Mouse (Mus musculus) forebrain, embryonic 15.5 days (tissue): ENCODE data around the gene Lrrc8c. TPM values are rescaled to one million over a fixed set of nuclear protein-coding genes. Genes with fewer than 3 reads are reported as not detected.

Experiments
- ATAC-seq: fragments of 200-750 bp; cut with Nextera tagmentation; replicated peaks from 2 replicates; pipeline ENCODE4 v1.8.0; 2017; ENCODE audit warnings: mild to moderate bottlenecking, moderate TSS enrichment, moderate library complexity
- H3K27ac ChIP-seq: fragments of 300-500 bp; sonication (generic); replicated peaks from 2 replicates; pipeline ENCODE4 v1.5.1; 2015; ENCODE audit warnings: mild to moderate bottlenecking, inconsistent platforms
- H3K27me3 ChIP-seq: fragments of 300-500 bp; sonication (generic); 2 replicates; pipeline ENCODE4 v1.6.1; 2015; ENCODE audit warnings: inconsistent platforms
- H3K36me3 ChIP-seq: fragments of 300-500 bp; sonication (generic); 2 replicates; pipeline ENCODE4 v1.6.1; 2015; ENCODE audit warnings: mild to moderate bottlenecking, inconsistent platforms
- H3K4me1 ChIP-seq: fragments of 300-500 bp; sonication (generic); 2 replicates; pipeline ENCODE4 v1.6.1; 2015; ENCODE audit warnings: inconsistent platforms
- H3K4me2 ChIP-seq: fragments of 300-500 bp; sonication (generic); replicated peaks from 2 replicates; pipeline ENCODE4 v1.6.1; 2015; ENCODE audit warnings: mild to moderate bottlenecking, inconsistent platforms
- H3K4me3 ChIP-seq: fragments of 300-500 bp; sonication (generic); 2 replicates; pipeline ENCODE4 v1.5.1; 2015; ENCODE audit warnings: mild to moderate bottlenecking, inconsistent platforms
- H3K9ac ChIP-seq: fragments of 300-500 bp; sonication (generic); replicated peaks from 2 replicates; pipeline ENCODE4 v1.6.1; 2015; ENCODE audit warnings: mild to moderate bottlenecking, inconsistent platforms
- H3K9me3 ChIP-seq: fragments of 300-500 bp; sonication (generic); 2 replicates; pipeline ENCODE4 v1.6.1; 2016; ENCODE audit warnings: inconsistent platforms
- WGBS: fragments of 180-500 bp; shearing (Covaris S2); methylation state at CpG from one replicate; pipeline ENCODE4 v1.1.7; 2015; ENCODE audit warnings: mixed read lengths; 5-methylcytosine and 5-hydroxymethylcytosine counted together
- polyA plus RNA-seq: library from polyadenylated mRNA; unstranded; fragments of >200 nt; fragmentation: Nextera tagmentation; extraction: Ambion mirVana; gene quantifications from 2 replicates; pipeline ENCODE4 v1.2.1, GENCODE M21; 2015

The Lrrc8c gene
- 11.4 and 12.0 TPM in 2 replicates for polyA plus RNA-seq

GRCm38 (mm10) chr5:105519096-105519975 lies at the start of gene Lrrc8c:
TSS of gene Lrrc8c (plus strand) at chr5:105519388.
- H3K4me3 ChIP-seq, result peak within 1 kb of the TSS; percentile 77
- peak; percentile 97 for ATAC-seq
- WGBS, result under 1% methylated on average over 80 of the region's 93 CpGs
- H3K27me3 ChIP-seq, result 0 out of 2 replicates have a peak, but pooled peaks cover 2% of the 10 kb centered on the region
- peak within 1 kb of the TSS; percentile 87 for H3K4me2 ChIP-seq
- H3K9ac ChIP-seq, result peak within 1 kb of the TSS; percentile 85
- no peaks in the 10 kb centered on the region for H3K36me3 ChIP-seq
- no peaks in the 10 kb centered on the region for H3K9me3 ChIP-seq
- H3K27ac ChIP-seq, result peak within 1 kb of the TSS; percentile 88
- peaks cover 23% of the 10 kb centered on the region for H3K4me1 ChIP-seq

GRCm38 (mm10) chr5:105472983-105473705 lies 46.0 kb upstream of the Lrrc8c start:
- no peaks in the 10 kb centered on the region for H3K9me3 ChIP-seq
- ATAC-seq, result no peak
- no peaks in the 10 kb centered on the region for H3K27me3 ChIP-seq
- H3K27ac ChIP-seq, result no peak overlapping the region
- H3K36me3 ChIP-seq, result no peaks in the 10 kb centered on the region
- H3K4me1 ChIP-seq, result no peaks in the 10 kb centered on the region
- no peak overlapping the region for H3K9ac ChIP-seq
- no peak overlapping the region for H3K4me3 ChIP-seq
- no peak overlapping the region for H3K4me2 ChIP-seq
- 79% methylated on average over 5 of the region's 5 CpGs for WGBS

- Histone ChIP-seq H3K9me3 (no peaks in the 10 kb centered on the region), H3K27me3 (no peaks in the 10 kb centered on the region), H3K27ac (no peak overlapping the region), H3K36me3 (peaks cover 29% of the 10 kb centered on the region), H3K4me3 (no peak overlapping the region), H3K9ac (no peak overlapping the region), H3K4me2 (no peak overlapping the region), H3K4me1 (no peaks in the 10 kb centered on the region)
- no peak for ATAC-seq
- 95% methylated on average over 9 of the region's 9 CpGs for WGBS
These were observed 41.7 kb upstream of the Lrrc8c start for GRCm38 (mm10) chr5:105477527-105477926.

- H3K4me3 ChIP-seq, result no peak overlapping the region
- peaks cover 7% of the 10 kb centered on the region for H3K4me1 ChIP-seq
- WGBS, result 88% methylated on average over 13 of the region's 13 CpGs
- no peak overlapping the region for H3K27ac ChIP-seq
- no peaks in the 10 kb centered on the region for H3K27me3 ChIP-seq
- ATAC-seq, result no peak
- no peaks in the 10 kb centered on the region for H3K9me3 ChIP-seq
- H3K4me2 ChIP-seq, result no peak overlapping the region
- H3K36me3 ChIP-seq, result peaks cover 36% of the 10 kb centered on the region
- H3K9ac ChIP-seq, result no peak overlapping the region
These were observed 39.5 kb upstream of the Lrrc8c start for GRCm38 (mm10) chr5:105479673-105480072.

- Histone ChIP-seq H3K9me3 (no peaks in the 10 kb centered on the region), H3K27me3 (no peaks in the 10 kb centered on the region), H3K27ac (no peak overlapping the region), H3K4me1 (peaks cover 7% of the 10 kb centered on the region), H3K4me3 (no peak overlapping the region), H3K4me2 (no peak overlapping the region), H3K36me3 (peaks cover 36% of the 10 kb centered on the region), H3K9ac (no peak overlapping the region)
- ATAC-seq, result no peak
- 97% methylated on average over 17 of the region's 17 CpGs for WGBS
These were observed 38.6 kb upstream of the Lrrc8c start for GRCm38 (mm10) chr5:105480561-105480960.

GRCm38 (mm10) chr5:105483632-105484031 lies 35.6 kb upstream of the Lrrc8c start:
- Histone ChIP-seq H3K27me3 (no peaks in the 10 kb centered on the region), H3K9ac (no peak overlapping the region), H3K4me1 (peaks cover 7% of the 10 kb centered on the region), H3K4me2 (no peak overlapping the region), H3K9me3 (no peaks in the 10 kb centered on the region), H3K4me3 (no peak overlapping the region), H3K36me3 (peaks cover 44% of the 10 kb centered on the region), H3K27ac (no peak overlapping the region)
- no peak; the same call in 1 of the 2 replicates for ATAC-seq
- WGBS, result 83% methylated on average over 2 of the region's 2 CpGs

- Histone ChIP-seq H3K27ac (no peak overlapping the region), H3K4me3 (no peak overlapping the region), H3K9me3 (no peaks in the 10 kb centered on the region), H3K4me1 (peaks cover 7% of the 10 kb centered on the region), H3K36me3 (peaks cover 44% of the 10 kb centered on the region), H3K27me3 (no peaks in the 10 kb centered on the region), H3K9ac (no peak overlapping the region), H3K4me2 (no peak overlapping the region)
- ATAC-seq, result peak; percentile 60
- WGBS, result 67% methylated on average over 6 of the region's 6 CpGs
These were observed 34.9 kb upstream of the Lrrc8c start for GRCm38 (mm10) chr5:105484247-105484646.

GRCm38 (mm10) chr5:105484891-105485290 lies 34.3 kb upstream of the Lrrc8c start:
- no peak overlapping the region for H3K4me3 ChIP-seq
- no peak overlapping the region for H3K9ac ChIP-seq
- H3K9me3 ChIP-seq, result no peaks in the 10 kb centered on the region
- no peak overlapping the region for H3K4me2 ChIP-seq
- no peak for ATAC-seq
- no peaks in the 10 kb centered on the region for H3K27me3 ChIP-seq
- no peak overlapping the region for H3K27ac ChIP-seq
- H3K4me1 ChIP-seq, result peaks cover 7% of the 10 kb centered on the region
- WGBS, result 96% methylated on average over 14 of the region's 14 CpGs
- H3K36me3 ChIP-seq, result peaks cover 39% of the 10 kb centered on the region

GRCm38 (mm10) chr5:105490211-105490610 lies 29.0 kb upstream of the Lrrc8c start:
- Histone ChIP-seq H3K27ac (no peak overlapping the region), H3K9ac (no peak overlapping the region), H3K9me3 (no peaks in the 10 kb centered on the region), H3K4me1 (peaks cover 34% of the 10 kb centered on the region), H3K4me3 (no peak overlapping the region), H3K4me2 (no peak overlapping the region), H3K27me3 (no peaks in the 10 kb centered on the region), H3K36me3 (peaks cover 8% of the 10 kb centered on the region; the same call in 1 of the 2 replicates)
- WGBS, result 71% methylated on average over 5 of the region's 5 CpGs
- ATAC-seq, result no peak

GRCm38 (mm10) chr5:105491389-105491788 lies 27.8 kb upstream of the Lrrc8c start:
- WGBS, result 47% methylated on average over 4 of the region's 4 CpGs
- Histone ChIP-seq H3K9ac (no peak overlapping the region), H3K9me3 (no peaks in the 10 kb centered on the region), H3K36me3 (peaks cover 4% of the 10 kb centered on the region; the same call in 1 of the 2 replicates), H3K27me3 (peaks cover 4% of the 10 kb centered on the region; the same call in 1 of the 2 replicates), H3K4me3 (no peak overlapping the region), H3K27ac (no peak overlapping the region), H3K4me2 (no peak overlapping the region), H3K4me1 (peaks cover 43% of the 10 kb centered on the region)
- ATAC-seq, result peak; percentile 70

GRCm38 (mm10) chr5:105492367-105493246 lies 26.6 kb upstream of the Lrrc8c start:
- 9% methylated on average over 10 of the region's 10 CpGs for WGBS
- peak overlapping the region; percentile 34; the same call in 1 of the 2 replicates for H3K27ac ChIP-seq

More at GRCm38 (mm10) chr5:105492367-105493246, 26.6 kb upstream of the Lrrc8c start:
- H3K36me3 ChIP-seq, result 0 out of 2 replicates have a peak, but pooled peaks cover 4% of the 10 kb centered on the region
- H3K4me3 ChIP-seq, result no peak overlapping the region
- no peaks in the 10 kb centered on the region for H3K9me3 ChIP-seq
- peak; percentile 57 for ATAC-seq
- H3K27me3 ChIP-seq, result peaks cover 8% of the 10 kb centered on the region; the same call in 1 of the 2 replicates
- H3K9ac ChIP-seq, result no peak overlapping the region
- H3K4me1 ChIP-seq, result peaks cover 43% of the 10 kb centered on the region
- H3K4me2 ChIP-seq, result no peak overlapping the region
